Mouse (Mus musculus): ENCODE data around the gene Cox5a.

The Cox5a gene

GRCm38 (mm10) chr9:57561711-57562099, 40.6 kb downstream of the Cox5a start:
- DNase-seq (ENCODE audit: low spot score in 2 of 2), result no peak

- DNase-seq (ENCODE audit: low spot score in 2 of 2), result peak in 1 of 2 experiments; percentile 36
Measured at GRCm38 (mm10) chr9:57562896-57563372, 41.9 kb downstream of the Cox5a start.

- DNase-seq (ENCODE audit: low spot score in 2 of 2), result no peak
Measured at GRCm38 (mm10) chr9:57564609-57565008, 43.5 kb downstream of the Cox5a start.

- peak; percentile 50 to 51 for DNase-seq (ENCODE audit: low spot score in 2 of 2)
Measured at GRCm38 (mm10) chr9:57565741-57566221, 44.7 kb downstream of the Cox5a start.

- DNase-seq (ENCODE audit: low spot score in 2 of 2), result no peak
Measured at GRCm38 (mm10) chr9:57566846-57567245, 45.8 kb downstream of the Cox5a start.

GRCm38 (mm10) chr9:57568500-57568899, 47.4 kb downstream of the Cox5a start:
- no peak for DNase-seq (ENCODE audit: low spot score in 2 of 2)

GRCm38 (mm10) chr9:57574397-57574796, 53.3 kb downstream of the Cox5a start:
- no peak for DNase-seq (ENCODE audit: low spot score in 2 of 2)

- DNase-seq (ENCODE audit: low spot score in 2 of 2), result no peak
Measured at GRCm38 (mm10) chr9:57575577-57575976, 54.5 kb downstream of the Cox5a start.

- DNase-seq (ENCODE audit: low spot score in 2 of 2), result no peak
Measured at GRCm38 (mm10) chr9:57577144-57577849, 56.2 kb downstream of the Cox5a start.

Data from right cerebral cortex, adult 2 months (tissue).